Mouse (Mus musculus) midbrain, embryonic 14.5 days (tissue): ENCODE results near the gene Il2rg. TPM values are rescaled to one million over a fixed set of nuclear protein-coding genes. Genes with fewer than 3 reads are reported as not detected.
A peak's percentile ranks its signal among the peaks of the same experiment; 100 is the strongest.

Experiments
- ATAC-seq: fragments of 200-750 bp; cut with Nextera tagmentation; 2 replicates; pipeline ENCODE4 v1.8.0; 2017; ENCODE audit warnings: moderate number of reproducible peaks, moderate library complexity; ENCODE audit not compliant: low FRiP score, low TSS enrichment
- DNase-seq: peaks from one replicate; pipeline ENCODE4 v3.0.0-alpha.2; 2015
- H3K27ac ChIP-seq: fragments of 300-500 bp; sonication (generic); replicated peaks from 2 replicates; pipeline ENCODE4 v1.5.1; 2014; ENCODE audit warnings: mild to moderate bottlenecking, low read depth, low read length, moderate library complexity
- H3K27me3 ChIP-seq: fragments of 300-500 bp; sonication (generic); 2 replicates; pipeline ENCODE4 v1.6.1; 2014; ENCODE audit warnings: low read length, control low read depth, mixed read lengths; ENCODE audit not compliant: control insufficient read depth, insufficient read depth
- H3K36me3 ChIP-seq: fragments of 300-500 bp; sonication (generic); 2 replicates; pipeline ENCODE4 v1.6.1; 2014; ENCODE audit warnings: low read length, control low read depth; ENCODE audit not compliant: control insufficient read depth, insufficient read depth
- H3K4me1 ChIP-seq: fragments of 300-500 bp; sonication (generic); 2 replicates; pipeline ENCODE4 v1.6.1; 2014; ENCODE audit warnings: mild to moderate bottlenecking, antibody characterized with exemption, low read length, control low read depth; ENCODE audit not compliant: control insufficient read depth, insufficient read depth
- H3K4me2 ChIP-seq: fragments of 300-500 bp; sonication (generic); 2 replicates; pipeline ENCODE4 v1.6.1; 2014; ENCODE audit warnings: mild to moderate bottlenecking, low read length, moderate library complexity
- H3K4me3 ChIP-seq: fragments of 300-500 bp; sonication (generic); replicated peaks from 2 replicates; pipeline ENCODE4 v1.5.1; 2014; ENCODE audit warnings: low read depth, low read length
- H3K9ac ChIP-seq: fragments of 300-500 bp; sonication (generic); replicated peaks from 2 replicates; pipeline ENCODE4 v1.6.1; 2014; ENCODE audit warnings: mild to moderate bottlenecking, low read length, moderate library complexity
- H3K9me3 ChIP-seq: fragments of 300-500 bp; sonication (generic); 2 replicates; pipeline ENCODE4 v1.6.1; 2016; ENCODE audit warnings: low read length, control low read depth, mixed read lengths; ENCODE audit not compliant: control insufficient read depth
- WGBS: fragments of 180-500 bp; shearing (Covaris S2); extraction: QIAGEN DNeasy Blood & Tissue Kit; methylation state at CpG from one replicate; pipeline ENCODE4 v1.1.7; 2014; 5-methylcytosine and 5-hydroxymethylcytosine counted together
- polyA plus RNA-seq: library from polyadenylated mRNA; unstranded; fragments of >200 nt; fragmentation: Nextera tagmentation; extraction: Ambion mirVana; gene quantifications from 2 replicates; pipeline ENCODE4 v1.2.1, GENCODE M21; 2014

The Il2rg gene
- polyA plus RNA-seq, 1 experiment from 2014 or later = 7.9 TPM

- Histone ChIP-seq H3K9ac (no peak overlapping the region), H3K27me3 (no peaks in the 10 kb centered on the region), H3K27ac (peak overlapping the region; percentile 72), H3K4me1 (no peaks in the 10 kb centered on the region), H3K4me3 (peak overlapping the region; percentile 52), H3K36me3 (peaks cover 7% of the 10 kb centered on the region; the same call in 1 of the 2 replicates), H3K9me3 (no peaks in the 10 kb centered on the region), H3K4me2 (peak overlapping the region; percentile 55)
- 22% methylated on average over 6 of the region's 6 CpGs for whole genome bisulfite sequencing
- DNase-seq (no peak), ATAC-seq (no peak)
These were observed 5.4 kb upstream of the Il2rg start for GRCm38 (mm10) chrX:101273410-101273809.

GRCm38 (mm10) chrX:101268755-101269124 lies 685 bp upstream of the Il2rg start, which contains the start of gene Gm20489:
Gene Gm20489 (minus strand): TSS chrX:101269023.
- 59% methylated on average over 3 of the region's 3 CpGs for WGBS

GRCm38 (mm10) chrX:101266631-101267030 lies 1.4 kb downstream of the Il2rg start:
- ATAC-seq = no peak
- H3K9ac ChIP-seq = no peak overlapping the region

More at GRCm38 (mm10) chrX:101268755-101269124, 685 bp upstream of the Il2rg start, which contains the start of gene Gm20489:
- no peak within 1 kb of the TSS for H3K4me2 ChIP-seq
- H3K36me3 ChIP-seq = no peaks in the 10 kb centered on the region
- no peak within 1 kb of the TSS for H3K27ac ChIP-seq
- no peaks in the 10 kb centered on the region for H3K27me3 ChIP-seq
- ATAC-seq = no peak
- H3K4me1 ChIP-seq = no peaks in the 10 kb centered on the region
- H3K4me3 ChIP-seq = no peak within 1 kb of the TSS
- H3K9me3 ChIP-seq = no peaks in the 10 kb centered on the region
- no peak for DNase-seq
- H3K9ac ChIP-seq = no peak within 1 kb of the TSS

GRCm38 (mm10) chrX:101263892-101264291 lies 4.2 kb downstream of the Il2rg start, which contains the start of gene Gm614:
Gene Gm614 (minus strand): TSS chrX:101263992.
- Histone ChIP-seq H3K4me2 (no peak within 1 kb of the TSS), H3K4me3 (no peak within 1 kb of the TSS), H3K4me1 (no peaks in the 10 kb centered on the region), H3K36me3 (no peaks in the 10 kb centered on the region), H3K9me3 (no peaks in the 10 kb centered on the region), H3K27ac (no peak within 1 kb of the TSS), H3K27me3 (no peaks in the 10 kb centered on the region), H3K9ac (no peak within 1 kb of the TSS)
- DNase-seq (no peak), ATAC-seq (no peak)
- 82% methylated on average over 1 of the region's 1 CpGs for WGBS

More at GRCm38 (mm10) chrX:101266631-101267030, 1.4 kb downstream of the Il2rg start:
- WGBS = 97% methylated on average over 6 of the region's 6 CpGs
- H3K9me3 ChIP-seq = no peaks in the 10 kb centered on the region
- H3K27me3 ChIP-seq = no peaks in the 10 kb centered on the region
- H3K36me3 ChIP-seq = no peaks in the 10 kb centered on the region
- H3K4me3 ChIP-seq = no peak overlapping the region
- no peak overlapping the region for H3K27ac ChIP-seq
- no peak for DNase-seq
- no peak overlapping the region for H3K4me2 ChIP-seq
- no peaks in the 10 kb centered on the region for H3K4me1 ChIP-seq

GRCm38 (mm10) chrX:101260441-101261325 lies 7.4 kb downstream of the Il2rg start:
- Histone ChIP-seq H3K9ac (no peak overlapping the region), H3K4me1 (no peaks in the 10 kb centered on the region), H3K36me3 (no peaks in the 10 kb centered on the region), H3K27ac (peak overlapping the region; percentile 63), H3K4me3 (no peak overlapping the region), H3K9me3 (no peaks in the 10 kb centered on the region), H3K4me2 (no peak overlapping the region), H3K27me3 (no peaks in the 10 kb centered on the region)
- peak; percentile 33 for DNase-seq
- WGBS = 38% methylated on average over 13 of the region's 13 CpGs
- peak; percentile 69 for ATAC-seq

- Histone ChIP-seq H3K27me3 (no peaks in the 10 kb centered on the region), H3K36me3 (no peaks in the 10 kb centered on the region), H3K4me2 (no peak overlapping the region), H3K9ac (no peak overlapping the region), H3K27ac (no peak overlapping the region), H3K9me3 (no peaks in the 10 kb centered on the region), H3K4me1 (no peaks in the 10 kb centered on the region), H3K4me3 (no peak overlapping the region)
- 88% methylated on average over 13 of the region's 13 CpGs for WGBS
- no peak for ATAC-seq
- DNase-seq = peak; percentile 3
These were observed 11.5 kb downstream of the Il2rg start for GRCm38 (mm10) chrX:101256603-101257002.

GRCm38 (mm10) chrX:101254740-101255139 lies 13.3 kb downstream of the Il2rg start:
- Histone ChIP-seq H3K27ac (no peak overlapping the region), H3K4me2 (peak overlapping the region; percentile 70), H3K4me3 (peak overlapping the region; percentile 47), H3K36me3 (no peaks in the 10 kb centered on the region), H3K27me3 (no peaks in the 10 kb centered on the region), H3K9me3 (no peaks in the 10 kb centered on the region), H3K9ac (peak overlapping the region; percentile 20; the same call in 1 of the 2 replicates), H3K4me1 (no peaks in the 10 kb centered on the region)
- 22% methylated on average over 26 of the region's 26 CpGs for WGBS
- DNase-seq = no peak
- ATAC-seq = peak; percentile 25; the same call in 1 of the 2 replicates

- Histone ChIP-seq H3K4me1 (no peaks in the 10 kb centered on the region), H3K27me3 (no peaks in the 10 kb centered on the region), H3K4me3 (peak within 1 kb of the TSS; percentile 47), H3K36me3 (no peaks in the 10 kb centered on the region), H3K9ac (peak within 1 kb of the TSS; percentile 20), H3K4me2 (peak within 1 kb of the TSS; percentile 70), H3K9me3 (no peaks in the 10 kb centered on the region), H3K27ac (no peak within 1 kb of the TSS)
- WGBS = 26% methylated on average over 44 of the region's 47 CpGs
- DNase-seq (peak; percentile 93), ATAC-seq (peak; percentile 92)
These were observed 13.9 kb downstream of the Il2rg start, which contains the start of gene Foxo4 for GRCm38 (mm10) chrX:101253952-101254729. Gene Foxo4 (plus strand): TSS chrX:101254528.
